ENCODE assay signal across 9 mouse cellular contexts in genomic region chr9:119092473-119093418, GRCm38 (mm10). TPM values are rescaled to one million over a fixed set of nuclear protein-coding genes. Genes with fewer than 3 reads are reported as not detected.
DNase-seq lines count a peak whose midpoint lies in the region; ATAC-seq lines count a peak whose summit lies in the region.
"Had no signal": no experiment of that assay in that cellular context is flagged by ENCODE, and none has a peak within 500 bp of the region (broad histone marks: within the 10 kb centered on the region; RNA-seq: fewer than 3 reads in every experiment).

No protein-coding gene starts in this region.

- no peaks in the 10 kb centered on the region for H3K36me3 ChIP-seq in forebrain, embryonic 15.5 days
- no peaks in the 10 kb centered on the region for H3K36me3 ChIP-seq in hindbrain, embryonic 14.5 days (replicated peaks; ENCODE audit: control insufficient read depth, insufficient read depth)

- DNase-seq in left cerebral cortex, adult 18-20 months (ENCODE audit: low spot score in 2 of 2) = peak; percentile 61 to 70
- DNase-seq in left cerebral cortex, adult 8-10 months (ENCODE audit: low spot score in 2 of 2) = no peak
- DNase-seq in adrenal gland, postnatal 25 days = peak; percentile 55
- no peak for DNase-seq in hindbrain, embryonic 14.5 days (ENCODE audit: low spot score)
- DNase-seq in lung, adult 18-20 months = peak; percentile 66 to 67
- DNase-seq in right cerebral cortex, postnatal 36 days (ENCODE audit: low spot score in 2 of 2) = peak; percentile 18 to 36
- no peak for DNase-seq in MN1 (ENCODE audit: low spot score)

- peak overlapping the region; percentile 78 for H3K4me2 ChIP-seq in forebrain, embryonic 15.5 days (replicated peaks)
- H3K4me2 ChIP-seq in hindbrain, embryonic 14.5 days (replicated peaks) = peak overlapping the region; percentile 64

- H3K4me1 ChIP-seq in forebrain, embryonic 15.5 days = peaks cover 27% of the 10 kb centered on the region
- H3K4me1 ChIP-seq in hindbrain, embryonic 14.5 days (replicated peaks; ENCODE audit: control insufficient read depth, insufficient read depth, low read length) = peaks cover 41% of the 10 kb centered on the region

- no peaks in the 10 kb centered on the region for H3K9me3 ChIP-seq in forebrain, embryonic 15.5 days
- no peaks in the 10 kb centered on the region for H3K9me3 ChIP-seq in hindbrain, embryonic 14.5 days (ENCODE audit: control insufficient read depth, low read length)

- no peak overlapping the region for H3K27ac ChIP-seq in forebrain, embryonic 15.5 days (replicated peaks)
- no peak overlapping the region for H3K27ac ChIP-seq in hindbrain, embryonic 14.5 days

- no peak for ATAC-seq in forebrain, embryonic 15.5 days (replicated peaks)
- ATAC-seq in hindbrain, embryonic 14.5 days (ENCODE audit: low FRiP score) = no peak

- H3K9ac ChIP-seq in forebrain, embryonic 15.5 days (replicated peaks) = peak overlapping the region; percentile 35
- H3K9ac ChIP-seq in hindbrain, embryonic 14.5 days = peak overlapping the region; percentile 63

- peak overlapping the region; percentile 47 for H3K4me3 ChIP-seq in forebrain, embryonic 15.5 days
- peak overlapping the region; percentile 49 for H3K4me3 ChIP-seq in hindbrain, embryonic 14.5 days (replicated peaks; ENCODE audit: low read length)

- WGBS in forebrain, embryonic 15.5 days = 3% methylated on average over 45 of the region's 45 CpGs
- WGBS in hindbrain, embryonic 14.5 days = 3% methylated on average over 45 of the region's 45 CpGs

- peaks cover 15% of the 10 kb centered on the region; the same call in 1 of the 2 replicates for H3K27me3 ChIP-seq in forebrain, embryonic 15.5 days
- H3K27me3 ChIP-seq in hindbrain, embryonic 14.5 days (ENCODE audit: control insufficient read depth, insufficient read depth, low read length) = peaks cover 16% of the 10 kb centered on the region; the same call in 1 of the 2 replicates

RNA-seq across cellular contexts. Expression of gene Plcd1, which starts 0.6 kb away (rescaled TPM):
- 10 to 100 TPM; 13.0 to 13.6 TPM for total RNA-seq in left cerebral cortex, adult 18-20 months (2021)
- 10 to 100 TPM; 13.4 to 15.3 (median 14.4) TPM for total RNA-seq in left cerebral cortex, adult 8-10 months (2022)
- 6.9 and 11.1 TPM in 2 replicates for total RNA-seq in adrenal gland, postnatal 25 days (2021)
- 11.7 and 14.6 TPM in 2 replicates for polyA plus RNA-seq in forebrain, embryonic 15.5 days (2015; fragmentation: Nextera tagmentation; extraction: Ambion mirVana)
- polyA plus RNA-seq in hindbrain, embryonic 14.5 days (2014; fragmentation: Nextera tagmentation; extraction: Ambion mirVana) = 15.9 and 16.7 TPM in 2 replicates

RNA-seq across cellular contexts. Expression of gene Dlec1, which starts 9.5 kb away (rescaled TPM):
- total RNA-seq in left cerebral cortex, adult 18-20 months (2021) = 1 to 10 TPM; 2.8 to 4.0 TPM
- total RNA-seq in left cerebral cortex, adult 8-10 months (2022) = 1 to 10 TPM; 1.7 to 8.5 (median 2.7) TPM
- 1.1 and 3.0 TPM in 2 replicates for total RNA-seq in adrenal gland, postnatal 25 days (2021)
- 0.36 and 1.00 TPM in 2 replicates for polyA plus RNA-seq in forebrain, embryonic 15.5 days (2015; fragmentation: Nextera tagmentation; extraction: Ambion mirVana)
- 1.3 and 1.7 TPM in 2 replicates for polyA plus RNA-seq in hindbrain, embryonic 14.5 days (2014; fragmentation: Nextera tagmentation; extraction: Ambion mirVana)
- total RNA-seq: neutrophil, adult 5-6 weeks had no signal

RNA-seq across cellular contexts. Expression of gene Vill, which starts 40.2 kb away (rescaled TPM):
- 1 to 10 TPM; 6.7 to 9.0 TPM for total RNA-seq in left cerebral cortex, adult 18-20 months (2021)
- total RNA-seq in left cerebral cortex, adult 8-10 months (2022) = 1 to 10 TPM; 5.3 to 7.6 (median 7.3) TPM
- 0.43 and 1.7 TPM in 2 replicates for total RNA-seq in adrenal gland, postnatal 25 days (2021)
- 2.1 and 2.7 TPM in 2 replicates for polyA plus RNA-seq in forebrain, embryonic 15.5 days (2015; fragmentation: Nextera tagmentation; extraction: Ambion mirVana)
- polyA plus RNA-seq in hindbrain, embryonic 14.5 days (2014; fragmentation: Nextera tagmentation; extraction: Ambion mirVana) = 3.1 and 4.4 TPM in 2 replicates

Comparison
In these comparisons a context has a peak if more than half of its experiments do, and no peak if none do; other contexts are left out.
1. DNase-seq: peak in left cerebral cortex, adult 18-20 months (2 of 2), adrenal gland, postnatal 25 days (single experiment), lung, adult 18-20 months (2 of 2) and right cerebral cortex, postnatal 36 days (2 of 2); none in left cerebral cortex, adult 8-10 months (0 of 2), hindbrain, embryonic 14.5 days (single experiment) and MN1 (single experiment).